Mouse (Mus musculus) stomach, postnatal 0 days (tissue): ENCODE measurements at regions not wholly inside any gene's neighbourhood (a gene's known extent, or its start where the extent isn't known, plus 50 kb on each side); places are given as distances from the start of the nearest gene placed in this dataset.
A peak's percentile ranks its signal among the peaks of the same experiment; 100 is the strongest.

ENCODE experiments used
- ATAC-seq: fragments of 200-750 bp; cut with Nextera tagmentation; 2 replicates; pipeline ENCODE4 v1.8.0; 2017; ENCODE audit not compliant: low FRiP score, low TSS enrichment
- DNase-seq: peaks from one replicate; pipeline ENCODE4 v3.0.0-alpha.2; 2016; ENCODE audit warnings: low spot score
- H3K27ac ChIP-seq: fragments of 300-500 bp; sonication (generic); replicated peaks from 2 replicates; pipeline ENCODE4 v1.5.1; 2014; ENCODE audit warnings: mild to moderate bottlenecking, control low read depth
- H3K27me3 ChIP-seq: fragments of 300-500 bp; sonication (generic); 2 replicates; pipeline ENCODE4 v1.6.1; 2014; ENCODE audit warnings: low read length; ENCODE audit not compliant: control insufficient read depth, insufficient read depth
- H3K36me3 ChIP-seq: fragments of 300-500 bp; sonication (generic); 2 replicates; pipeline ENCODE4 v1.6.1; 2014; ENCODE audit warnings: low read length, mixed read lengths; ENCODE audit not compliant: control insufficient read depth, insufficient read depth
- H3K4me1 ChIP-seq: fragments of 300-500 bp; sonication (generic); replicated peaks from 2 replicates; pipeline ENCODE4 v1.6.1; 2014; ENCODE audit warnings: antibody characterized with exemption; ENCODE audit not compliant: control insufficient read depth, insufficient read depth
- H3K4me2 ChIP-seq: fragments of 300-500 bp; sonication (generic); replicated peaks from 2 replicates; pipeline ENCODE4 v1.6.1; 2014; ENCODE audit warnings: low read depth, mild to moderate bottlenecking, control low read depth, moderate library complexity
- H3K4me3 ChIP-seq: fragments of 300-500 bp; sonication (generic); 2 replicates; pipeline ENCODE4 v1.5.1; 2014; ENCODE audit warnings: low read depth, low read length, control low read depth
- H3K9ac ChIP-seq: fragments of 300-500 bp; sonication (generic); 2 replicates; pipeline ENCODE4 v1.6.1; 2014; ENCODE audit warnings: mild to moderate bottlenecking, low read length, control low read depth, mixed read lengths
- H3K9me3 ChIP-seq: fragments of 300-500 bp; sonication (generic); 2 replicates; pipeline ENCODE4 v1.6.1; 2016; ENCODE audit warnings: low read length; ENCODE audit not compliant: control insufficient read depth
- CTCF ChIP-seq: IDR thresholded peaks from 2 replicates; pipeline ENCODE4 v1.5.1; 2016; ENCODE audit warnings: antibody characterized with exemption, low read depth, mild to moderate bottlenecking, moderate library complexity
- EP300 ChIP-seq: optimal IDR thresholded peaks from 2 replicates; pipeline ENCODE3; 2016; ENCODE audit warnings: antibody characterized with exemption
- WGBS: fragments of 180-500 bp; shearing (Covaris S2); extraction: QIAGEN DNeasy Blood & Tissue Kit; methylation state at CpG from one replicate; pipeline ENCODE4 v1.1.7; 2014; 5-methylcytosine and 5-hydroxymethylcytosine counted together

GRCm38 (mm10) chr11:113143839-113144627, 362.0 kb downstream of the Sox9 start:
- no peak overlapping the region for H3K4me2 ChIP-seq
- H3K9me3 ChIP-seq: no peaks in the 10 kb centered on the region
- TF ChIP-seq EP300 (no peak), CTCF (no peak)
- WGBS: 29% methylated on average over 14 of the region's 14 CpGs
- peaks cover 4% of the 10 kb centered on the region; the same call in 1 of the 2 replicates for H3K4me1 ChIP-seq
- peak overlapping the region; percentile 35; the same call in 1 of the 2 replicates for H3K9ac ChIP-seq
- no peak overlapping the region for H3K4me3 ChIP-seq
- ATAC-seq (no peak), DNase-seq (peak; percentile 49)
- H3K36me3 ChIP-seq: no peaks in the 10 kb centered on the region
- H3K27ac ChIP-seq: 0 out of 2 replicates have a peak overlapping the region, but pooled peaks have one; percentile 45
- no peaks in the 10 kb centered on the region for H3K27me3 ChIP-seq

GRCm38 (mm10) chr11:113145721-113146120, 363.7 kb downstream of the Sox9 start:
- Histone ChIP-seq H3K4me1 (peaks cover 4% of the 10 kb centered on the region; the same call in 1 of the 2 replicates), H3K4me3 (no peak overlapping the region), H3K4me2 (no peak overlapping the region), H3K36me3 (no peaks in the 10 kb centered on the region), H3K9ac (no peak overlapping the region), H3K27me3 (no peaks in the 10 kb centered on the region), H3K9me3 (no peaks in the 10 kb centered on the region), H3K27ac (no peak overlapping the region)
- no peak for DNase-seq
- ATAC-seq: no peak
- 79% methylated on average over 4 of the region's 4 CpGs for WGBS
- TF ChIP-seq EP300 (no peak), CTCF (no peak)

- ATAC-seq: no peak
- H3K4me3 ChIP-seq: no peak overlapping the region
- H3K4me2 ChIP-seq: no peak overlapping the region
- TF ChIP-seq EP300: no peak
- TF ChIP-seq CTCF: no peak
- no peak overlapping the region for H3K9ac ChIP-seq
- WGBS: 75% methylated on average over 8 of the region's 8 CpGs
- DNase-seq: no peak
- H3K4me1 ChIP-seq: peaks cover 4% of the 10 kb centered on the region; the same call in 1 of the 2 replicates
- H3K27me3 ChIP-seq: no peaks in the 10 kb centered on the region
- 0 out of 2 replicates have a peak overlapping the region, but pooled peaks have one; percentile 18 for H3K27ac ChIP-seq
- no peaks in the 10 kb centered on the region for H3K9me3 ChIP-seq
- H3K36me3 ChIP-seq: no peaks in the 10 kb centered on the region
Measured at GRCm38 (mm10) chr11:113146762-113147161, 364.7 kb downstream of the Sox9 start.

- Histone ChIP-seq H3K27ac (peak overlapping the region; percentile 76), H3K27me3 (no peaks in the 10 kb centered on the region), H3K4me3 (no peak overlapping the region), H3K4me1 (peaks cover 4% of the 10 kb centered on the region; the same call in 1 of the 2 replicates), H3K9ac (peak overlapping the region; percentile 35; the same call in 1 of the 2 replicates), H3K36me3 (no peaks in the 10 kb centered on the region), H3K9me3 (no peaks in the 10 kb centered on the region), H3K4me2 (peak overlapping the region; percentile 29; the same call in 1 of the 2 replicates)
- ATAC-seq: peak; percentile 83
- 23% methylated on average over 16 of the region's 17 CpGs for WGBS
- TF ChIP-seq CTCF: no peak
- TF ChIP-seq EP300: no peak
- peak; percentile 74 for DNase-seq
Measured at GRCm38 (mm10) chr11:113147535-113148197, 365.6 kb downstream of the Sox9 start.

GRCm38 (mm10) chr11:113148198-113148537, 366.1 kb downstream of the Sox9 start:
- no peak for ATAC-seq
- H3K27me3 ChIP-seq: no peaks in the 10 kb centered on the region
- H3K27ac ChIP-seq: peak overlapping the region; percentile 76
- H3K9ac ChIP-seq: no peak overlapping the region
- H3K36me3 ChIP-seq: no peaks in the 10 kb centered on the region
- H3K9me3 ChIP-seq: no peaks in the 10 kb centered on the region
- TF ChIP-seq EP300 (no peak), CTCF (no peak)
- H3K4me3 ChIP-seq: no peak overlapping the region
- DNase-seq: no peak
- WGBS: 52% methylated on average over 9 of the region's 9 CpGs
- peaks cover 4% of the 10 kb centered on the region; the same call in 1 of the 2 replicates for H3K4me1 ChIP-seq
- H3K4me2 ChIP-seq: 0 out of 2 replicates have a peak overlapping the region, but pooled peaks have one; percentile 14
